In the genomic region with DNA sequence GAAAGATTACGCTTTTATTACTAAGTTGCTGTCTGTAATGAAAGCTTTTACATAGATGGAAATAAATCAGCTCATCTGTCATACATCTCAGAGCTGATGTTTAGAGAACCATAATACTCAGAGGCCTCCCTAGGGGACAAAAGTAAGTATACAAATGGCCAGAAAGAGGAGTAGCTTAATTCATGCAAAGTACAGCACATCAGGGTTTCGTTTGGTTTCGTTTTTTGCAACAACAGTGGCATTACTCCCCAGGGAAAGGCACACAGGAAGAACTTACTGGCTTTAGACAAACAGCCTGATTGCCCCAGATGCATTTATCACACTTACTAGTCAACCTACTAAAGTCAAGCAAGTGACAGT, we compare ENCODE assay signal across 18 mouse cellular contexts. TPM values are rescaled to one million over a fixed set of nuclear protein-coding genes. Genes with fewer than 3 reads are reported as not detected.
"Had no signal": no experiment of that assay in that cellular context is flagged by ENCODE, and none has a peak within 500 bp of the region (broad histone marks: within the 10 kb centered on the region; RNA-seq: fewer than 3 reads in every experiment).

No protein-coding gene starts in this region.

- H3K27ac ChIP-seq: kidney, postnatal 0 days; layer of hippocampus, adult 2 months; limb, embryonic 10.5 days; liver, embryonic 15.5 days; lung, embryonic 15.5 days; midbrain, embryonic 13.5 days; neural tube, embryonic 12.5 days had no signal

- H3K9ac ChIP-seq: liver, embryonic 15.5 days; lung, embryonic 15.5 days; midbrain, embryonic 13.5 days; neural tube, embryonic 12.5 days had no signal

- DNase-seq: kidney, adult 11 months; kidney, adult 9 months; kidney, postnatal 36 days; lung, postnatal 14 days; right cerebral cortex, postnatal 14 days; thymus, postnatal 36 days had no signal

- H3K27me3 ChIP-seq: liver, embryonic 15.5 days; lung, embryonic 15.5 days; midbrain, embryonic 13.5 days; neural tube, embryonic 12.5 days had no signal

- H3K4me1 ChIP-seq: limb, embryonic 10.5 days; liver, embryonic 15.5 days; lung, embryonic 15.5 days; midbrain, embryonic 13.5 days; neural tube, embryonic 12.5 days had no signal

- H3K36me3 ChIP-seq: limb, embryonic 10.5 days; liver, embryonic 15.5 days; lung, embryonic 15.5 days; midbrain, embryonic 13.5 days; neural tube, embryonic 12.5 days had no signal

- H3K4me3 ChIP-seq: layer of hippocampus, adult 2 months; limb, embryonic 10.5 days; liver, embryonic 15.5 days; lung, embryonic 15.5 days; midbrain, embryonic 13.5 days; myocyte; neural tube, embryonic 12.5 days had no signal

RNA-seq across cellular contexts. Expression of a gene that starts 0.8 kb away (rescaled TPM):
- total RNA-seq: midbrain, postnatal 0 days had no signal
- polyA plus RNA-seq: intestine, embryonic 14.5 days; kidney, postnatal 0 days; limb, embryonic 10.5 days; limb, embryonic 14.5 days; lung, embryonic 15.5 days; midbrain, embryonic 13.5 days; midbrain, postnatal 0 days; myocyte; neural tube, embryonic 12.5 days; thymus, postnatal 0 days had no signal
